8 mouse cellular contexts compared by ENCODE assay signal in genomic region chr11:121420830-121421552, GRCm38 (mm10). TPM values are rescaled to one million over a fixed set of nuclear protein-coding genes. Genes with fewer than 3 reads are reported as not detected.
DNase-seq lines count a peak whose midpoint lies in the region; ATAC-seq lines count a peak whose summit lies in the region.

Gene Fn3krp (plus strand): TSS chr11:121421401.

- 0 out of 2 replicates have a peak, but pooled peaks cover 5% of the 10 kb centered on the region for H3K4me1 ChIP-seq in forebrain, embryonic 14.5 days (ENCODE audit: control insufficient read depth, insufficient read depth, low read length)
- peaks cover 16% of the 10 kb centered on the region for H3K4me1 ChIP-seq in neural tube, embryonic 15.5 days

- H3K4me2 ChIP-seq in forebrain, embryonic 14.5 days (ENCODE audit: low read length) = peak within 1 kb of the TSS; percentile 64
- peak within 1 kb of the TSS; percentile 88 for H3K4me2 ChIP-seq in neural tube, embryonic 15.5 days

- H3K9ac ChIP-seq in forebrain, embryonic 14.5 days (ENCODE audit: low read length) = peak within 1 kb of the TSS; percentile 77
- H3K9ac ChIP-seq in neural tube, embryonic 15.5 days (replicated peaks) = peak within 1 kb of the TSS; percentile 66

- H3K27ac ChIP-seq in forebrain, embryonic 14.5 days (ENCODE audit: low read depth, low read length) = peak within 1 kb of the TSS; percentile 52
- peak within 1 kb of the TSS; percentile 78 for H3K27ac ChIP-seq in neural tube, embryonic 15.5 days (replicated peaks)

- no peaks in the 10 kb centered on the region for H3K27me3 ChIP-seq in forebrain, embryonic 14.5 days (replicated peaks; ENCODE audit: control insufficient read depth, insufficient read depth, low read length)
- H3K27me3 ChIP-seq in neural tube, embryonic 15.5 days (replicated peaks) = no peaks in the 10 kb centered on the region

- H3K36me3 ChIP-seq in forebrain, embryonic 14.5 days (ENCODE audit: control insufficient read depth, insufficient read depth, low read length) = no peaks in the 10 kb centered on the region
- no peaks in the 10 kb centered on the region for H3K36me3 ChIP-seq in neural tube, embryonic 15.5 days

- no peaks in the 10 kb centered on the region for H3K9me3 ChIP-seq in forebrain, embryonic 14.5 days (replicated peaks; ENCODE audit: control insufficient read depth, low read length)
- no peaks in the 10 kb centered on the region for H3K9me3 ChIP-seq in neural tube, embryonic 15.5 days (replicated peaks)

- DNase-seq in ES-CJ7 (ENCODE audit: low read depth, low spot score) = peak; percentile 97
- peak; percentile 100 for DNase-seq in cerebellum, adult 11 months
- peak; percentile 99 for DNase-seq in forebrain, embryonic 14.5 days (ENCODE audit: low spot score)
- DNase-seq in heart, postnatal 14 days = peak; percentile 97 to 99
- DNase-seq in layer of hippocampus, adult 11-12 months (ENCODE audit: low spot score) = peak; percentile 100
- peak; percentile 100 for DNase-seq in lung, adult 18-20 months
- peak; percentile 98 for DNase-seq in testis, postnatal 14 days (ENCODE audit: low spot score)

- intact Hi-C loops in heart, postnatal 14 days (cut with DNase I) = loop anchor here (5.0 kb wide), 1 partner anchor 69 kb away; the partner anchor contains the start of gene Wdr45b

- ATAC-seq in forebrain, embryonic 14.5 days = peak; percentile 100
- ATAC-seq in neural tube, embryonic 15.5 days (ENCODE audit: low FRiP score) = peak; percentile 100

- peak within 1 kb of the TSS; percentile 70 for H3K4me3 ChIP-seq in forebrain, embryonic 14.5 days (ENCODE audit: low read depth, low read length)
- peak within 1 kb of the TSS; percentile 70 for H3K4me3 ChIP-seq in neural tube, embryonic 15.5 days (replicated peaks)

- under 1% methylated on average over 28 of the region's 28 CpGs for WGBS in forebrain, embryonic 14.5 days
- WGBS in neural tube, embryonic 15.5 days = under 1% methylated on average over 28 of the region's 28 CpGs

RNA-seq across cellular contexts. Expression of gene Fn3krp, which starts in this region (rescaled TPM):
- polyA plus RNA-seq in forebrain, embryonic 14.5 days (2014; fragmentation: Nextera tagmentation; extraction: Ambion mirVana) = 7.2 and 7.5 TPM in 2 replicates
- total RNA-seq in heart, postnatal 14 days (2021) = 1 to 10 TPM; 6.9 to 8.3 TPM
- 9.7 and 9.9 TPM in 2 replicates for polyA plus RNA-seq in neural tube, embryonic 15.5 days (2015; fragmentation: Nextera tagmentation; extraction: Ambion mirVana)

Comparison
In these comparisons a context has a peak if more than half of its experiments do, and no peak if none do; other contexts are left out.
1. Peak in every context shown above with its lines: DNase-seq, ATAC-seq, H3K4me3 ChIP-seq and H3K27ac ChIP-seq.